Mouse (Mus musculus) forelimb bud, embryonic 11.5 days (tissue): Measurements from ENCODE around the gene Rnf113a2.

Experiments
- DNase-seq: peaks from one replicate; pipeline ENCODE4 v3.0.0-alpha.2; 2012; ENCODE audit warnings: low read depth, low spot score

Rnf113a2 gene

DNA sequence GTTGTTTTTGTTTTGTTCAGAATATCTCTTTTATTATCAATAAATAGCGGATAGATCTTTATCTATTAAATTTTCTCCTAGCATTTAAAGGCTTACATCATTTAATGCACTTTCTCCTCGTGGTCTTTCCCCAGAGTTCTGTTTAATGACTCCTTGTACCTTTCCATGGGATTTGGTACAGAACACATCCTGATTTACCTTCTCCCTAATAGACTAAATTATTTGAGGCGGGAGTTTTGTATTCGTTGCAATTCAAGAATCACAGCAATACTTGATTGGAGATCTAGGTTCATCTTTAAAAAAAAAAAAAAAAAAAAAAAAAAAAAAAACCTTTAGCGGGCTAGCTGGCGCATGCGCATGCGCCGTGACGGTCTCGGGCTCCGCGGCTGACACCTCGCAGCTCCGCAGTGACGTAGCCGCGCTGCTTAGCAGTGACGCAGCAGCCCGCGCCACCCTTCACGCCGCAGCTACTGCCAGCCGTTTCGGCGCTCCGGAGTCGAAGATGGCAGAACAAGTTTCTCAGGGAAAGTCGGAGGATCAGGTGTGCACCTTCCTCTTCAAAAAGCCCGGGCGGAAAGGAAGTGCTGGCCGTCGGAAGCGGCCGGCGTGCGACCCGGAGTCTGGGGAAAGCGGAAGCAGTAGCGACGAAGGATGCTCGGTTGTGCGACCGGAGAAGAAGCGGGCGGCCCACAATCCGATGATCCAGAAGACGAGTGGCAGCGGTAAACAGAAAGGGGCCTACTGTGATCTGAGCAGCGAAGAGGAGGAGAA lies at the start of gene Rnf113a2:
Rnf113a2 (plus strand) TSS at position 363 of the 771 bp plus-strand sequence.
- DNase-seq, result peak; percentile 90

DNA sequence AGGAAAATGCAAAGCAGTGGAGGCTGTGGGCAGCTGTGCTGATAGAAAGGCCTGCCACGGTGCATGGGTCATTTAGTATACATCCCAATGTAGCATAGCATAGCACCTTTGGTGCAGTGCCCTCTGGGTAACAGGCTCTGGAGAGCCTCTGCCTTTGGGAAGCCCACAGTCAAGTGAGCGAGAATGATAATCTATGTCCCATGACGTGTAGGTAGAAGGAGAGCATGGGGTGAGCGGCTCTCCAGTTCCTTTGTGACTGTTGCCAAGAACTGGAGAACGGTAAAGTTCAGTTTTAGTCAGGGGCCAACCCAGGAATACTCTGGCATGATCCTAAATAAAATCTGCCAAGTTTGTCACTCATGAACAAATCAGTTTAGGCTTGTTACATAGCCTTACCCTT lies 45.3 kb upstream of the Rnf113a2 start:
- DNase-seq, result no peak

DNA sequence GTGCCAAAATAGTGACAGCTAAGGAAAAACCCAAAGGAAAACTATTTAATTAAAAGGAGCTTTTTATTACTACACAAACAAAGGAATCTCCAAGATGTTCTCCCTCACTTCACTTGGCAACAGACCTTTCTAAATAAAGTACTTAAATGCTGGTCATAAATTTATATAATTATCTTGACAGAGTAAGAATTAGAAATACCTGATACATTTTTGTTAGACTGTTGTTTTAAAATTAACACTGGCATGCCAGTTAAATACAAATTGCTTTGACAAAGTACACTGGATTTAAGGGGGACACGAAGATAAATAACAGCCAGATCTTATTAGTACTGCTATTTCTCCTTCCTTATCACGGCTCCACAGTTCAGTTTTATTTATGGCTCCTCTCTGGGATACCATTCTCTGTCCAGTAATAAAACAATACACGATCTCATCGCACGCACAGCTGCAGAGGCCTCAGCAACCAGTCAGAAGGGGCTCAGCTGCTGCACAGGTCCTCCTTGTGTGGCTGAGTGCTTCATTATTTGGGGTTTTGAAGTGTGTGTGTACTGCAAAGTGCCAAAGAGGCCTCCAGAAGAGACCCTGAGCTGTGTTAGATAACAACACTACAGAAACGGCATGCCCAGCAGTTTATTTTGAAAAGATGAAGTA lies 43.0 kb upstream of the Rnf113a2 start:
- DNase-seq, result no peak

DNA sequence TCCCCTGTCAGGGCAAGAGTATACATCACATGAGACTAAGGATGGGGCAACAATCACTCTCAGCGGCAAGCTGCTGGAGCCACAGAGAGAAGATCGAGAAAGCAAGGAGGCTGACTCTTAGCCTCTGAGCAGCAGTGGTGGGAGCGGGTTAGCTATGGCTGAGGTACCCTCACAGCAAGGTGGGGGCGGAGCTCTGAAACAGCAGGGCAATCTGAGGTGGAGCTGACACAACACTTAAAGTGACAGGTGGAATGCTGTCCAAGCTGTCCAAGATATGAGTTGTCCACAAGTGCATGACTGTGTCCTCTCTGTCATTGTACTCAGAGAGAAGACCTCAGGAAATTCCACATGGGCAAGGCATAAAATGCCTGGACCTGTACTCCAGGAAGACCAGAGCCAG lies 34.6 kb upstream of the Rnf113a2 start:
- no peak for DNase-seq

DNA sequence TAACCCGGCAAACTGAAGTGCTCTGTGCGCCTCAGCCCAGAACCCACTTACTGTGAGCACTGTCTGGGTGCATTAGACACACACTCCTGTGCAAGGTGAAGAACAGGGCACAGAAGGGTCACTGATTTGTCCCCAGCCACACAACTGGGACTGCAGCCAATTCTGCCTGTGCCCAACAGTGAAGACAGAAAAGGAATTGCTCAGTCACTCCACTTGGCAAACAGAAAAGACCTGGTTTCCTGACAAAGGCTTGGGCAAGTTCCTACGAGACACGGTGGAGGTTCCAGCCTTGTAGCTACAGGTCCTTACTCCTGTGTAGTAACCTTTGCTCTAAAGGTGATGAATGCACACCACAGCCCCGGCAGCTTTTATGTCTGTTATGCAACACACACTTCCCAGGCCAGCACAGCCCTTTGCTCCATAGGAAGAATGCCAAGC lies 32.3 kb upstream of the Rnf113a2 start:
- DNase-seq, result no peak

DNA sequence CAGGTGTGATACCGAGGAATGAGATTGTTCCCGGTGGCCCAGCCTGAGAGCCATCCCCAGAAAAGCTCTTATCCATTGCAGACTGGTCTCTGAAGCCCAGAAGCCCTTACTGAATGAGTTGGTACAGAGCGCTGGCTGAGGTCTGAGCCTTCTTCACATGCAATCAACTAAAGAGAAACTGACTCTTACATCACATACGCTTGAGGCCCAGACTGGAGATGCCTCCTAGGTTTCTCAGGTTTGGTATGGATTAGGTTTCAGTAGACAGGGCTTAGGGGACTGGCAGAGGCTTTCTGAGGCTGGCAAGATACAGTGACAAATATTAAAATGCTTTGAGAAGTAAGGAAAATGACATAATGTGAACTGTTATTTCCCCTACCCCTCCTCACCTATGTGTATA lies 31.6 kb upstream of the Rnf113a2 start:
- no peak for DNase-seq

DNA sequence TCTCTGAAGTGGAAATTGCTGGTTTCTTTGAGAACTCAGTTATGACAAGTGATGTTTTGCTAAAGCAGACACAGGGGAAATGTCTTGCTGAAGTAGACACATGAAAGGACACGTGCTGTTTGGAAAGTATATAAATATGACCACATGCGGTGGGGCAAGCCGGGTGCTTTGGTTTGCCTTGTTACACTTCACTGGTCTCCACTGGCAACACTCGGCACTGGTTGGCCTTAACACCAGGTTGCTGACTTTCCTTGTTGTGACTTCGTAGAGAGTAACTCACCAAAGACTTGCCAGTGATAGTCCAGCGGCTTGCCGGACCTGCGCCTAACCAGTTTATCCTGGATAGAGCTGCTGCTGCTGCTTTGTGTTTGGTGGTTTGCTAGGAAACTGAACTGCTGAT lies 28.9 kb upstream of the Rnf113a2 start:
- DNase-seq, result no peak

DNA sequence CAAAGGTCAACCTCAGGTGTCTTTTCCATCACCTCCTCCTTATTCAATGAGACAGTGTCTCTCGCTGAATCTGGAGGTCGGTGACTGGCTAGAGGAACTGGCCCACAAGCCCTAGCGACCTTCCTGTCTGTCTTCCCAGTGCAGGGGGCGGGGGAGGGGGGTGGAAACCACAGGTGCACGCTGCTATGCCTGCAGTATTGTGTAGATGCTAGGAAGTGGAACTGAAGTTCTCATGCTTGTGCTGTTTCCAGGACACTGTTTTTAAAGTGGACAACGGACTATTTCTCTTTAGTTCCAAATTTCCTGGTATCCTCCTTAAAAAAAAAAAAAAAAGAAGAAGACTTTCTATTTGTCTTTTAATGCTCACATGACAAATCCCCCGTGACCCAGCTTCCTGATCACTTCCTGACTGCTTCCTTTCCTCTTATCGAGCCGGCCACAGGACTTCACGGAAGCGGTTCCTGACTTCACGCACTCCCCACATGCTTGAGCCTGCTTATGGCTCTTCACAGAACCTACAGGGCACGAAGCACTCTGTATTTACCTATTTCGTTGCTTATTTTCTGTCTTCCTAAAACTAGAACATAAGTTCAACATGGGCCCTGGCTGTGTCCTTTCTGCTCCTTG lies 28.1 kb upstream of the Rnf113a2 start:
- DNase-seq, result no peak

DNA sequence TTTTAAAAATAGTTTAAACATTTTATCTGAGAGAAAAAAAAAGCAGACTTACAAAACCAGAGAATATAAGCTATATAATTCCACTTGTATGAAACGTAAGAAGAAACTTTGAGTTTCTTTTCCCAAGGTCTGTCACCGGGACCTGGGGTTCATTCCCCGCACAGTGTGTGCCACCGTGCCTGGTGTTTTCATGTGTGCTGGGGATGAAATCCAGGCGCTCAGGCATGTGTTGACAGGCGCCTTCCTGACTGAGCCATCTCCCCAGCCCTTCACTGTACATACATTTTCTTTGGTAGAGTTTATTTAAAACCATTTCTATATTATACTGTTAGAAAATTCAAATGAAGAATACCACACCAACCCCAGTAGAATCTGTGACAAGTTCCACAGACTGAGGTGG lies 26.7 kb upstream of the Rnf113a2 start:
- peak; percentile 26 for DNase-seq

DNA sequence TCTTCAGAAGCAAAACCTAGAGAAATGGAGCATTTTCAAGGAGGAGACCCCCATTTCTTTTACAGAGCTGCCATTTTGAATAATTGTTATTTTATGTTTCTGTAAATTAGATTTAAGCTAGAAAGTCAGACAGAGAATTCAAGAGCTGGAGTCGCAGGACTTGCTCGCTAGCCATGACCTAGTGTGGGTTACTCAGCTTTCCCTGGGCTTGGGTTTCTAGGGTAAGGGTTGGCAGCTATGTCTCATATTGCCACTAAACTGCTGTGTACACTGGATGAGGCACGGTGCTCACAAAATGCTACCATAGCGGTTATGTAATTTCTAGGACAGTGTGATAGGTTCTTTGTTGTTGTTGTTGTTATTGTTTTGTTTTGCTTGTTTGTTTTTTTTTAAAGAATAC lies 24.3 kb upstream of the Rnf113a2 start:
- DNase-seq, result no peak

DNA sequence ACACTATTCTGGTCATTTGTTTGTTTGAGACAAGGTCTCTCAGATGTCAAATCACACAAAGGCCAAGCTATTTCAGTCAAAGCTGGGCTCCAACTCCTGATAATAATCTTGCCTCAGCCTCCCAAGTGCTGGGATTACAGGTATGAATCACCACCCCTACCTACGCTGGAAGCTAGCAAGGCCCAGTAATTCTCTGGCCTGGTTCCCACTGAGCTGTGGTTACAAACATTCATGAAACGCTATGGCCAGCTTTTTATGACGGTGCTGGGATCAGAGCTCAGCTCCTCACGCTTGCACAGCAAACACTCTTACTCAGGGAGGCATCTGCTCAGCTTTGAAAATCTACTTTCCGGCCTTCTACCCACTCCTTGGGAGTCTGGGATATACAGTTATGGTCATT lies 23.1 kb upstream of the Rnf113a2 start:
- DNase-seq, result no peak

DNA sequence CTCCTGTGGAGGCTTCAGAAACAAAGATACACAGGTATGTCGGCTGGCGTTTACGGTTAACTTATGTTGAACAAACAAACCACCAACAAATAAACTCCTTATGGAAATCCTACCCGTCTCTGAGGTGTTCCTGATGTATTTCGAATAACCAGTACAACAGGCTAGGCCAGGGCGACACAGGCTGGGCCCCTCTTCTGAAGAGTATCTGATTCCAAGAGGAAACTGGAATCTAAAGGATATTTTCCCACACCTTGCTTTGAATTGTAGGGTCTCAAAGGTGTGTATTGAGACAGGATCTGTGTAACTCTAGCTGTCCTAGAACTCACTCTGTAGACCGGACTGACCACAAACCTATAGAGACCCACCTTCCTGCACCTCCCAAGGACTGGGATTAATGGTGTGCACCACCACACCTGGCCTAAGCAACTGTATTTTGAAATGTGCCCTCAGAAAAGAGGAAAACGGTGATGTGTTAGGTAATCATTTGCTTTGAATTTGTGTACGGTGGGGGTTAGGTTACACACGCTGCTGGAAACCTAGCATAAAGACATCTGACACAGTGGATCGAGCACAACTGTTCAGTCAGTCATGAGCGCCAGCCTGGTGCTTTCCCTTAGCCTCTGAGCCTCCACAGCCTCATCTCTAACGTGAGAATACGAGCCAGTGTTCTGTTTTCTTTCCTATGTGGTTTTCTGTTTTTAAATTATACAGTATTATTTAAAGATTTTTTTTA lies 19.9 kb upstream of the Rnf113a2 start:
- no peak for DNase-seq

DNA sequence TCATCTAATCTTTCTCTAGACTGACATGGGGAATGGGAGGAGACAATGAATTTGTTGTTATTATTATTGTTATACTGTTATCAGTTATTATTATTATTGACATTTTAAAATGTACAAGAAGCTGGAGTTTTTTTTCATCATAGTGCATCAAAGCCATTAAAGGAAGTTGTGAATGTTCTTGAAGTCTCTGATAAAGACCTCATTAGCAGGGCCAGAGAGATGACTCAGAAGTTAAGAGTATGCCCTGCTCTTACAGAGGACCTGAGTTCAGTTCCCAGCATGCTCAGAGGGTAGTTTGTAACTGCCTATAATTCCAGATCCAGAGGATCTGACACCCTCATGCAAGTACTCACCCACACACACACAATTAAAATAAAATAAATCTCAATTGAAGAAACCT lies 19.3 kb upstream of the Rnf113a2 start:
- no peak for DNase-seq

DNA sequence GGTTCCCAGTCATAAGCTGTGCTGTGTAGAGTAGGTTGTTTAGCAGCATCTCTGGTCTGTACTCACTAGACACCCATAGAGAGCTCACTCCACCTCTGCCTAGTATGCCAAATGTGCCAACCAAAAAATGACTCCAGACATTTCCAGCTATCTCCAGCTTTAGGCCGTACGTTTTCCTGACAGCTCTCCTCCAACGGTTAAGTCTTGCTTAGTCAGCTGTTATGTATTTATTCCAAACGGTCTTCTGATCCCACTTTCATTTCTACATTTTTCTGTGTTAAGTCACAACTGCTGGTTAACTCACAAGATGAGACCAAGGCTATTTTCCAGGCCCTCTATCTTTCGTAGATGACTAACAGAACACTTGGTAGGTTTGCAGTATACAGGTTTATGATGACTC lies 18.4 kb upstream of the Rnf113a2 start:
- no peak for DNase-seq

DNA sequence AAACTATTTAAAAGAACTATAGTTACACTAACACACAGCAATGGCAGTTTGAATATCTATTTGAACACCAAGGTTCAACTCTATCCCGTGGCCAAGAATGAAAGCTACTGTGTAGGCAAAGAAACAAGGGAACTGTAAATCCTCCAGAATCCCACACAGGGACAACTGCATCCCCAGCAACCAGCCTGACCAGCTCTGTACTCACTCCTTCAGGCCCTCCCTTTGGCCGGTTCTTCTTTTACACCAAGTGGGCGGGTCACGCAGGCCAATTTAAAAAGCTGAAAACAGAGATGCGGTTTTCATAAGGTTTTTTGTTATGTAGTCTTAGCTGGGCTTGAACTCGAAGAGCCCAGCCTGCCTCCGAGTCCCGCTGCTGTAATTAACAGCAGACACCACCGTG lies 17.9 kb upstream of the Rnf113a2 start:
- no peak for DNase-seq

DNA sequence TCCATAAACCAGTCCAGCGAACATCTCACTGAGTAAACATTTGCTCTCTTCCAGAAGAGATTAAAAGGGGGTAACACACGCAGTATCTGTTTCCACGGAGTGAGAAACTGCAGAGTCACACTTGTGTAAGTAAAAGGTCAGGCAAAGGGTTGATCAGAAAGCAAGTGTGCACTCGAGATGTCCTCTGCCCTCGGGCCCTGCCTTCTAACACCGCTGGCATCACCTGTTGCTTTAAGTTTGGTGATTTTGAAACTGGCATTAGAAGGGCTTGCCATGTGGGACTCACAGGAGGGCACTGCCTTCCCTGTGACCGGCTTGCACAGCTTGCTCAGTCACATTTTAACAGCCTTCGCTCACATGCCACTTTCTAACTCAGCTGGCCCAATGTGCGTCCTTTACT lies 17.3 kb upstream of the Rnf113a2 start:
- no peak for DNase-seq

DNA sequence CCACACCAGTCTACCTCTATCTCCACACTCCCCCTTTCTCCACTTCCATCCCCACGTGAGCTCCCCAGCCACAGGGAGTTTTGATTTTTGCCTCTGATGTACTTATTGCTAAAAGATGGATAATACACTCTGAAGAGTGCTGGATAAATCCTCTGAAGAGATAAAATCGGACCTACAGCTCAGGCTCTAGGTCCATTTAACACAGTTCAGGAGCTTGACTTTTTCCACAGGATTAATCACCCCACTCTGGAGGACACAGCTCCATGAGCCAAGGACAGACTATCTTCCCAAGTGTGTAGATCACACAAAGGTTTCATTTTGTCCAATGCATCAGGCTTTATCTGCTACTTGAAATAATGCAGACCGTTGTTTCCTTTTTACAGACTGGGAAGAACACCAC lies 16.9 kb upstream of the Rnf113a2 start:
- DNase-seq, result no peak

DNA sequence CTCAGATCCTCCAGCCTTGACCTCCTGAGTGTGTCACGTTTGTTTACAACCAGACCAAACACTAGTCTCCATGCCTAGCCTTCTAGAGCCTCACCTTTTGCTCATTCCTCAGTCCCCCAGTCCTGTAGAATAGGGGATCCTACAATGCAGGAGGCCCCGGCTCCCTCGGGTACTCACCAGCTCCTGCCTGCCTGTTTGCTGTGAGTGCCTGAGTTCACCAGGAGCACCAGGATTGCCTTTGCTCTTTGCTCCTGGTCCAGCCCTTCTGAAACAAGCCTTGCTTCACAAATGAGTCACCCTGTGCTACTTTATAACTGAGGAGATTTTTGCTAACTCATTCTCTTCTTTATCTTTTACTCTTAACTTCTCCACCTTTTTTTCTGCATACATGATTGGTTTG lies 16.3 kb upstream of the Rnf113a2 start:
- no peak for DNase-seq

DNA sequence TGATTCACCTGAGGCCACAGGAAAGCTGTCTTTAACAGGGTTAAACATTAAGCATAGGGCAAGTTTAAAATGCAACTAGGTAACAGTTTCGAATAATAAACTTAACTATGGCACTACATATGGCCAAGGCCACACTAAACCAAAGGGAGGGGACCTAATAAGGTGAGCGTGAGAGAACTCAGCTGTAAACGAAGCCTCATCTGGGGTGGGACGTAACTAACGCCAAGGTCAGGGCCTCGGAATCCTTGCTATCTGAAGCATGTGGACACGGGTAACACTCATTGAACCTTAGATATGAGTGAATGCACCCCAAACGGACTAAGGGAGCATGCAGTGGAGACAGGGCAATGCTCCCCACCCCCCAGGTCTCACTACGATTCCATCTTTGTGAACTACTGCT lies 14.1 kb upstream of the Rnf113a2 start:
- no peak for DNase-seq

DNA sequence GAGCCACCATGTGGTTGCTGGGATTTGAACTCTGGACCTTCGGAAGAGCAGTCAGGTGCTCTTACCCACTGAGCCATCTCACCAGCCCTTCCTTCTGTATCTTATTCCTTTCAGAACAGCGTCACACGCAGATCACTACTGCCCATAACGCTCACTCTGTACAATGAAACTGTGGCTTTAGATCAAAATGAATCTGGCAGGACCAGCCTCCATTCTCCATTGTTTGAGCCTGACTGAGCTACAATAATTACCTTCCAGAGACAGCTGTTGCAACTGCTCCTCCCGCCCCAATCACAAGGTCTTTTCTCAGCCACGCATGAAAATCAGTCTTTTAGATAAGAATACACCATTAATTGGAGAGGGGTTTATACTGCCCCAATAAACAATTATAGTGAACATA lies 12.5 kb upstream of the Rnf113a2 start:
- DNase-seq, result no peak

DNA sequence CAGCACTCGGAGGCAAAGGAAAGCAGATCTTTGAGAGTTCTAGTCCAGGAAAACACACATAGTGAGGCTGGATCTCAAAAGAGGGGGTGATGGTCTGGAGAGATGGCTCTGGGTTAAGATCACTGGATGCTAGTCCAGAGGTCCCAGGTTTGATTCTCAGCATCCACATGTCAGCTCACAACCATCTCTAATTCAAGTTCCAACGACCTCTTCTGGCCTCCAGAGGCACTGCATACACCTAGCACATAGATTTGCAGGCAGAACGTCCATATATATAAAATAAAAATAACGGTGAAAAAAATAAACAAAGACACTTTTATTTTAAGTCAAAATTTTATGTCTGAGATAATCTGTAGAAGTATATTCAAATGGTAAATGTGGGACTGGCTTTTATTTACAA lies 9.7 kb upstream of the Rnf113a2 start:
- DNase-seq, result no peak
